Mouse (Mus musculus): ENCODE data around the gene Kcnq2. TPM values are rescaled to one million over a fixed set of nuclear protein-coding genes. Genes with fewer than 3 reads are reported as not detected.
A peak's percentile ranks its signal among the peaks of the same experiment; 100 is the strongest.

The Kcnq2 gene
- polyA plus RNA-seq, 1 experiment: not detected

GRCm38 (mm10) chr2:181048252-181048945 lies 86.7 kb downstream of the Kcnq2 start:
- Histone ChIP-seq H3K27ac (ENCODE audit: insufficient read depth, low read depth, low read length) (no peak overlapping the region), H3K4me1 (ENCODE audit: control insufficient read depth, insufficient read depth, low read length) (peaks cover 8% of the 10 kb centered on the region; the same call in 1 of the 2 replicates), H3K4me3 (ENCODE audit: insufficient read depth, low read depth, low read length) (no peak overlapping the region)
- TF ChIP-seq POLR2A (IDR thresholded peaks at IDR 0.05; ENCODE audit: insufficient read depth, low read depth, low read length): no peak
- TF ChIP-seq CTCF (IDR thresholded peaks at IDR 0.05; ENCODE audit: insufficient read depth, low read depth, low read length): no peak
- WGBS: 44% methylated on average over 7 of the region's 7 CpGs

GRCm38 (mm10) chr2:181044001-181044400 lies 91.1 kb downstream of the Kcnq2 start:
- H3K27ac ChIP-seq (ENCODE audit: insufficient read depth, low read depth, low read length): no peak overlapping the region
- WGBS: 39% methylated on average over 3 of the region's 3 CpGs
- H3K4me3 ChIP-seq (ENCODE audit: insufficient read depth, low read depth, low read length): no peak overlapping the region
- peaks cover 8% of the 10 kb centered on the region; the same call in 1 of the 2 replicates for H3K4me1 ChIP-seq (ENCODE audit: control insufficient read depth, insufficient read depth, low read length)
- TF ChIP-seq POLR2A (IDR thresholded peaks at IDR 0.05; ENCODE audit: insufficient read depth, low read depth, low read length) (no peak), CTCF (IDR thresholded peaks at IDR 0.05; ENCODE audit: insufficient read depth, low read depth, low read length) (no peak)

GRCm38 (mm10) chr2:181043437-181043836 lies 91.7 kb downstream of the Kcnq2 start, which contains the start of gene Chrna4:
Chrna4 (minus strand) TSS chr2:181043546.
- TF ChIP-seq POLR2A (IDR thresholded peaks at IDR 0.05; ENCODE audit: insufficient read depth, low read depth, low read length) (no peak), CTCF (IDR thresholded peaks at IDR 0.05; ENCODE audit: insufficient read depth, low read depth, low read length) (no peak)
- 57% methylated on average over 3 of the region's 3 CpGs for WGBS

GRCm38 (mm10) chr2:181042376-181042775 lies 92.7 kb downstream of the Kcnq2 start:
- Histone ChIP-seq H3K4me3 (ENCODE audit: insufficient read depth, low read depth, low read length) (no peak overlapping the region), H3K4me1 (ENCODE audit: control insufficient read depth, insufficient read depth, low read length) (peaks cover 12% of the 10 kb centered on the region), H3K27ac (ENCODE audit: insufficient read depth, low read depth, low read length) (no peak overlapping the region)
- TF ChIP-seq CTCF (IDR thresholded peaks at IDR 0.05; ENCODE audit: insufficient read depth, low read depth, low read length) (no peak), POLR2A (IDR thresholded peaks at IDR 0.05; ENCODE audit: insufficient read depth, low read depth, low read length) (no peak)

More at GRCm38 (mm10) chr2:181043437-181043836, 91.7 kb downstream of the Kcnq2 start, which contains the start of gene Chrna4:
- Histone ChIP-seq H3K4me1 (ENCODE audit: control insufficient read depth, insufficient read depth, low read length) (peaks cover 11% of the 10 kb centered on the region), H3K4me3 (ENCODE audit: insufficient read depth, low read depth, low read length) (no peak within 1 kb of the TSS), H3K27ac (ENCODE audit: insufficient read depth, low read depth, low read length) (no peak within 1 kb of the TSS)

- no peak for TF ChIP-seq CTCF (IDR thresholded peaks at IDR 0.05; ENCODE audit: insufficient read depth, low read depth, low read length)
- no peak for TF ChIP-seq POLR2A (IDR thresholded peaks at IDR 0.05; ENCODE audit: insufficient read depth, low read depth, low read length)
- WGBS: 43% methylated on average over 7 of the region's 7 CpGs
- Histone ChIP-seq H3K4me3 (ENCODE audit: insufficient read depth, low read depth, low read length) (no peak overlapping the region), H3K27ac (ENCODE audit: insufficient read depth, low read depth, low read length) (no peak overlapping the region), H3K4me1 (ENCODE audit: control insufficient read depth, insufficient read depth, low read length) (peaks cover 12% of the 10 kb centered on the region)
These were observed 93.2 kb downstream of the Kcnq2 start for GRCm38 (mm10) chr2:181041941-181042340.

DNA sequence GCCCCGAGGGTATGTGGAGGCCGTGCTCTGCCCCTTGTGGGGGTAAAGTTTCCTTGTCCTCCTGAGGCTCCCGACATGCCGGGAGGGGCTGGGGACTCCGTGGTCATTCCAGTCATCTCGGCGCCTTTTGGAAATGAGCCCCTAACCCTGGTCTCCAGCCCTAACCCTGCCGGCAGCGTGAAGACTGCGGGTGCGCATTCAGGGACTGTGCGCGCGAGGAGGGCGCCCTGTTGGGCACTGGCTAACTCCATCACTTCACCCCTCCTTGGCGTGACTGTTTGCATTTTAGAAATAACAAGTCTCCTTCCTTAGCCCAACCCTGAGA lies 95.8 kb downstream of the Kcnq2 start:
- TF ChIP-seq CTCF (IDR thresholded peaks at IDR 0.05; ENCODE audit: insufficient read depth, low read depth, low read length) (no peak), POLR2A (IDR thresholded peaks at IDR 0.05; ENCODE audit: insufficient read depth, low read depth, low read length) (no peak)
- peak overlapping the region; percentile 53 for H3K4me3 ChIP-seq (ENCODE audit: insufficient read depth, low read depth, low read length)
- under 1% methylated on average over 16 of the region's 16 CpGs for whole genome bisulfite sequencing
- H3K27ac ChIP-seq (ENCODE audit: insufficient read depth, low read depth, low read length): no peak overlapping the region
- peaks cover 12% of the 10 kb centered on the region for H3K4me1 ChIP-seq (ENCODE audit: control insufficient read depth, insufficient read depth, low read length)

DNA sequence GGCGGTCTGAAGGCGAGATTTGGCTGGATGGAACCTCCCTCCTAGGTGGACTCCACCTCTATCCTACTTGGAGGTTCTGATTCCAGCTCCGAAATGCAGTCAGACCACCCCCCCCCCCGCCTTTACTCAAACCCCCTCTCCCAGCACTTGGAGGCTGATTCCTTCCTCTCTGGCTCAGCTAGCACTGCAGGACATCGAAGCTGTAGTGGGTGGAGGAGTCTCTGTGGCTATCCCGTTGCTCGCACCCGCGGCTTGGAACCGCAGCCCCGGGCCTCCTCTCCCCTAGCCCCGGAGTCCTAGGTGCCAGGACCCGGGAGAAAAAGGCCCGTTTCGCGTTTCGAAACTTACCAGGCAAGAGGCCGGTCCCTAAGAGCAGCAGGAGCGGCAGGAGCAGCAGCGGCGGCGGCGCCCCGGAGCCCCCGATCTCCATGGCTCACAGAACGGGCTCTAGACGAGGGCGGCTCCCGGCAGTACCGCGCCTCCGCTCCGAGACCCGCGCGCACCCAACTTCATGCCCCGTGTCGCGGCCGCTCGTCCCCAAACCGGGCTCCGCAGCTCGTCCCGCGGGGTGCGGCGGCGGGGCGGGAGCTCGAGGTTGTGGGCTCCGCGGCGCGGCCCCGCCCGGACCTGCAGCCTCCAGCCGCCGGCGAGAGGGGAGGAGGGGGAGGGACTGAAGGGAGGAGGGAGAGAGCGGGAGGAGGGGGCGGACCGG lies 96.3 kb downstream of the Kcnq2 start:
- peak overlapping the region; percentile 53 for H3K4me3 ChIP-seq (ENCODE audit: insufficient read depth, low read depth, low read length)
- no peak overlapping the region for H3K27ac ChIP-seq (ENCODE audit: insufficient read depth, low read depth, low read length)
- WGBS: 2% methylated on average over 61 of the region's 63 CpGs
- H3K4me1 ChIP-seq (ENCODE audit: control insufficient read depth, insufficient read depth, low read length): peaks cover 12% of the 10 kb centered on the region
- no peak for TF ChIP-seq POLR2A (IDR thresholded peaks at IDR 0.05; ENCODE audit: insufficient read depth, low read depth, low read length)
- TF ChIP-seq CTCF (IDR thresholded peaks at IDR 0.05; ENCODE audit: insufficient read depth, low read depth, low read length): no peak

- TF ChIP-seq CTCF (IDR thresholded peaks at IDR 0.05; ENCODE audit: insufficient read depth, low read depth, low read length) (no peak), POLR2A (IDR thresholded peaks at IDR 0.05; ENCODE audit: insufficient read depth, low read depth, low read length) (no peak)
- peaks cover 10% of the 10 kb centered on the region for H3K4me1 ChIP-seq (ENCODE audit: control insufficient read depth, insufficient read depth, low read length)
- WGBS: 90% methylated on average over 6 of the region's 6 CpGs
- no peak overlapping the region for H3K4me3 ChIP-seq (ENCODE audit: insufficient read depth, low read depth, low read length)
- H3K27ac ChIP-seq (ENCODE audit: insufficient read depth, low read depth, low read length): no peak overlapping the region
These were observed 98.5 kb downstream of the Kcnq2 start for GRCm38 (mm10) chr2:181036561-181036960.

DNA sequence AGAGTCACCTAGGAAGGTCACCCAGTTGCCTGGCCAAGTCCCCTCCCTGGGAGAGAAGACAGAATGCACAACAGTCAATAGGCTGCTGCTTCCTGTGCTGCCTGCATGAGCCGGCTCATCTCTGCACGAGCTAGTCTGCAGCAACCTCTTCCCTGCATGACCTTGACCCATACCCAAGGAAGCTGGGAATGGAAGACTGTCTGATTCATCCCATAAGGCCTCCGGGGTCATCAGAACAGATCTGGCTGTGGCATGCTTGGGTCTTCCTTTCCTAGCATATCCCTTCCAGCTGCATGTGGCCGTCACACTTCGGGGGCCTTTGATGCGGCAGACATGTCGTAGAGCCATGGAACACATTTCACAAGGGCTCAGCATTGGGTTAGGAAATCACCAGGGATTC lies 99.9 kb downstream of the Kcnq2 start:
- 89% methylated on average over 7 of the region's 7 CpGs for whole genome bisulfite sequencing
- Histone ChIP-seq H3K4me3 (ENCODE audit: insufficient read depth, low read depth, low read length) (no peak overlapping the region), H3K4me1 (ENCODE audit: control insufficient read depth, insufficient read depth, low read length) (peaks cover 10% of the 10 kb centered on the region), H3K27ac (ENCODE audit: insufficient read depth, low read depth, low read length) (no peak overlapping the region)
- no peak for TF ChIP-seq CTCF (IDR thresholded peaks at IDR 0.05; ENCODE audit: insufficient read depth, low read depth, low read length)
- TF ChIP-seq POLR2A (IDR thresholded peaks at IDR 0.05; ENCODE audit: insufficient read depth, low read depth, low read length): no peak
